Comparison of ENCODE assay signal across 13 mouse cellular contexts in the genomic region with DNA sequence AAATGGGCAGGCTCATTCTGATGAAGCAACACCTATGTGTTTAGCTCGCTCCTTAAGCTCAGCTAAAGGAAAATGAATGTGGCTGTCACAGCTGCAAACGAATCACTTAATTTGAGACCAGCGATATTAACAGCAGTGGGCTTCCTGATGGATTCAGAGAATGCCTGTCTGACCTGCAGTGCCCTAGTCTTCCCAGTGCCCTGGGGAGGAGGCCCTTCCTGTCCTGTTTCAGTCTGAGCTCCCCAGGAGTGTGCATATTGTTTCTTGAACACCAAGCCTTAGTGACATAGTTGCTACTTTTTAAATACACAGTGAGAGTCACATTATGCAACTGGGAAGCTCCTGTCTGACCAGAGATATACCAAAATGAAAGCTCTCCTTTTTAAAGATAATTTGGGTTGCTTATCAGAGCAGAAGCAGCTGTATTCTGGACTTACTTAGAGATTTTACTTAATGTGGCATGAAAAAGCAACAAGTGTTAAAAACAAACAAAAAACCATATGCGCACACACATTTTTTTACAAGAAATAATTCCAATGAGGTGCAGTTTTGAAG.
"Had no signal": no experiment of that assay in that cellular context is flagged by ENCODE, and none has a peak within 500 bp of the region (broad histone marks: within the 10 kb centered on the region; RNA-seq: fewer than 3 reads in every experiment).

No protein-coding gene starts in this region.

- H3K4me3 ChIP-seq: left cerebral cortex, adult 2 months; limb, embryonic 10.5 days; midbrain, embryonic 13.5 days; myocyte; neural tube, embryonic 15.5 days had no signal

- H3K27ac ChIP-seq: left cerebral cortex, adult 2 months; limb, embryonic 10.5 days; midbrain, embryonic 13.5 days; neural tube, embryonic 15.5 days had no signal

- H3K36me3 ChIP-seq: limb, embryonic 10.5 days; midbrain, embryonic 13.5 days; neural tube, embryonic 15.5 days had no signal

- ATAC-seq: intestine, embryonic 16.5 days; midbrain, embryonic 13.5 days had no signal

- H3K27me3 ChIP-seq: midbrain, embryonic 13.5 days; neural tube, embryonic 15.5 days had no signal

- H3K9me3 ChIP-seq: limb, embryonic 10.5 days; midbrain, embryonic 13.5 days; neural tube, embryonic 15.5 days had no signal

- H3K4me1 ChIP-seq: neural tube, embryonic 15.5 days had no signal

- DNase-seq: kidney, adult 8-10 months; kidney, postnatal 25 days; lung, embryonic 14.5 days; lung, postnatal 10 days; lung, postnatal 4 days; right cerebral cortex, postnatal 14 days; thymus, postnatal 4 days had no signal

- H3K4me2 ChIP-seq: lung, embryonic 14.5 days; midbrain, embryonic 13.5 days; neural tube, embryonic 15.5 days had no signal

- H3K9ac ChIP-seq: lung, embryonic 14.5 days; midbrain, embryonic 13.5 days; neural tube, embryonic 15.5 days had no signal
